Mouse (Mus musculus): ENCODE measurements around the gene Timm8a2. TPM values are rescaled to one million over a fixed set of nuclear protein-coding genes. Genes with fewer than 3 reads are reported as not detected.
A peak's percentile ranks its signal among the peaks of the same experiment; 100 is the strongest.

Gene Timm8a2
- 2.6 and 3.2 TPM in 2 replicates for total RNA-seq (2012; rRNA removed)

DNA sequence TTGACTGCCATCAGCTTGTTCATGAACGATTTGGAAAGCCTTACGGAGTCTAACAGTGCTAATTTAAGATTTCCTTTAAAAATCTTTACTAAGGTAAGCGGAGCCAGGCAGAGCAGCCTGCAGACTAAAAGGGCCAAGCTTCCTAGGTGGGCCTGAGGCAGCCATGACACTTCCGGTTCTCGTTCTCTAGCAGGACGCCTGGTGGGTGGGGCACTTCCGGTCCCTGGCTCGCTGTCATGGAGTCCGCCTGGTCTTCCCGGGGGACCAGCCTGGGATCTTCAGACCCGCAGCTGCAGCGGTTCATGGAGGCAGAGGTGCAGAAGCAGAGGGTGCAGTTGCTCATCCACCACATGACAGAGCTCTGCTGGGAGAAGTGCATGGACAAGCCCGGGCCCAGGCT, at the start of gene Timm8a2:
Timm8a2 (plus strand) TSS at position 224 of the 400 bp plus-strand sequence.
- Histone ChIP-seq H3K9me3 (ENCODE audit: control insufficient read depth, insufficient read depth, low read depth, low read length) (no peaks in the 10 kb centered on the region), H3K4me3 (ENCODE audit: insufficient read depth in 1 of 2, low read depth in 1 of 2, low read length in 2 of 2, poor library complexity in 1 of 2, severe bottlenecking in 1 of 2) (peak within 1 kb of the TSS; percentile 43 to 50), H3K27ac (ENCODE audit: insufficient read depth, low read depth, low read length, poor library complexity, severe bottlenecking) (no peak within 1 kb of the TSS), H3K9ac (ENCODE audit: insufficient read depth, low read depth, low read length, poor library complexity, severe bottlenecking) (no peak within 1 kb of the TSS; the same call in 1 of the 2 replicates), H3K36me3 (ENCODE audit: control insufficient read depth, insufficient read depth, low read length, poor library complexity, severe bottlenecking) (no peaks in the 10 kb centered on the region), H3K4me1 (ENCODE audit: control insufficient read depth in 2 of 2, insufficient read depth in 2 of 2, low read length in 2 of 2, poor library complexity in 1 of 2) (peaks cover 0 to 2% of the 10 kb centered on the region in 2 experiments; a peak in 1 of 4 replicates)
- no peak for DNase-seq (ENCODE audit: low read depth, low spot score)
- in situ Hi-C loops (cut with MboI; ENCODE audit: low sequenced_read_pairs in 2 of 2, unreplicated experiment in 2 of 2), result no loop called here
- no peak for TF ChIP-seq MAFK (IDR thresholded peaks at IDR 0.05; ENCODE audit: insufficient read depth, low read depth, low read length)
- TF ChIP-seq ZC3H11A (IDR thresholded peaks at IDR 0.05; ENCODE audit: borderline replicate concordance, low read depth, low read length), result no peak
- TF ChIP-seq CHD2 (IDR thresholded peaks at IDR 0.05; ENCODE audit: low read depth, low read length), result no peak
- TF ChIP-seq HCFC1 (IDR thresholded peaks at IDR 0.05; ENCODE audit: borderline replicate concordance, insufficient read depth, low read length), result no peak
- TF ChIP-seq ZNF384 (IDR thresholded peaks at IDR 0.05; ENCODE audit: low read depth, low read length), result no peak

DNA sequence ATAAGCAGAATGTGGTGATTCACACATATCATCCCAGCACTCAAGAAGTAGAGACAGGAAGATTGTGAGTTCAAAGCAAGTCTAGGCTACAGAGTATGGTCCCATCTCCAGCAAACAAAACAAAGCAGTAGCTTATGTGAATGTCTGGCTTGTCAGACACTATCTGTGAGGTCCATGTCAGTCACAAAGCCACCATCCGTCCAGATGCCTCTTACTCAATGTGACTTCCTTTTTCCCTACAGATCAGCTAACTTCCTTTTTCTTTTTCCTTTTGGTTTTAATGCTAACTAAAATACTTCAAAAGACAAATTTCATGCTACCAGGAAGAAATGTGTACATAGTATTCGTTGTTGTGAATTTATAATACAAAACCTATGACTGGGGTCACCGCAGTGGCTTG, 49.0 kb upstream of the Timm8a2 start:
- no peak for DNase-seq (ENCODE audit: low read depth, low spot score)
- H3K9me3 ChIP-seq (ENCODE audit: control insufficient read depth, insufficient read depth, low read depth, low read length), result no peaks in the 10 kb centered on the region
- H3K9ac ChIP-seq (ENCODE audit: insufficient read depth, low read depth, low read length, poor library complexity, severe bottlenecking), result no peak overlapping the region
- no peak overlapping the region for H3K27ac ChIP-seq (ENCODE audit: insufficient read depth, low read depth, low read length, poor library complexity, severe bottlenecking)
- TF ChIP-seq CHD2 (IDR thresholded peaks at IDR 0.05; ENCODE audit: low read depth, low read length), result no peak
- no peak for TF ChIP-seq ZC3H11A (IDR thresholded peaks at IDR 0.05; ENCODE audit: borderline replicate concordance, low read depth, low read length)
- TF ChIP-seq MAFK (IDR thresholded peaks at IDR 0.05; ENCODE audit: insufficient read depth, low read depth, low read length), result no peak
- TF ChIP-seq HCFC1 (IDR thresholded peaks at IDR 0.05; ENCODE audit: borderline replicate concordance, insufficient read depth, low read length), result no peak
- no peak for TF ChIP-seq ZNF384 (IDR thresholded peaks at IDR 0.05; ENCODE audit: low read depth, low read length)
- H3K4me3 ChIP-seq (ENCODE audit: insufficient read depth in 1 of 2, low read depth in 1 of 2, low read length in 2 of 2, poor library complexity in 1 of 2, severe bottlenecking in 1 of 2), result no peak overlapping the region
- H3K36me3 ChIP-seq (ENCODE audit: control insufficient read depth, insufficient read depth, low read length, poor library complexity, severe bottlenecking), result no peaks in the 10 kb centered on the region
- in situ Hi-C loops (cut with MboI; ENCODE audit: low sequenced_read_pairs in 2 of 2, unreplicated experiment in 2 of 2), result no loop called here
- H3K4me1 ChIP-seq (ENCODE audit: control insufficient read depth in 2 of 2, insufficient read depth in 2 of 2, low read length in 2 of 2, poor library complexity in 1 of 2), result no peaks in the 10 kb centered on the region

DNA sequence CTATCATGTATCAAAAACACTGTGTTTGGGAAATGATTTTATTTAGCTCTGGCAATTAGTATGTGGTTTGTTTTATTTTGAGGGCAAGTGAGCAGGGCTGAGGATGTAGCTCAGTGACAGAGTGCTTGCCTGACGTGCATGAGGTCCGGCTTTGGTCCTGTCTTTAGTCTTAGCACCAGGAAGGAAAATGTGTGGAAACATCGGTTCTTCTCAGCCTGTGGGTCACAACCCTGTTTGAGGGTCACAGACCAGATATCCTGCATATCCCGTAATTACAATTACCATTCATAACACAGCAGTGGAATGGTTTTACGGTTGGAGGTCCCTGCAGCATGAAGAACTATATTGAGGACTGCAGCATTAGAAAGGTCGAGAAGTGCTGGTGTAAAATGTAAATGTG, 48.4 kb upstream of the Timm8a2 start:
- no peak for DNase-seq (ENCODE audit: low read depth, low spot score)
- Histone ChIP-seq H3K4me1 (ENCODE audit: control insufficient read depth in 2 of 2, insufficient read depth in 2 of 2, low read length in 2 of 2, poor library complexity in 1 of 2) (no peaks in the 10 kb centered on the region), H3K36me3 (ENCODE audit: control insufficient read depth, insufficient read depth, low read length, poor library complexity, severe bottlenecking) (no peaks in the 10 kb centered on the region), H3K4me3 (ENCODE audit: insufficient read depth in 1 of 2, low read depth in 1 of 2, low read length in 2 of 2, poor library complexity in 1 of 2, severe bottlenecking in 1 of 2) (no peak overlapping the region), H3K27ac (ENCODE audit: insufficient read depth, low read depth, low read length, poor library complexity, severe bottlenecking) (no peak overlapping the region), H3K9me3 (ENCODE audit: control insufficient read depth, insufficient read depth, low read depth, low read length) (no peaks in the 10 kb centered on the region), H3K9ac (ENCODE audit: insufficient read depth, low read depth, low read length, poor library complexity, severe bottlenecking) (no peak overlapping the region)
- TF ChIP-seq CHD2 (IDR thresholded peaks at IDR 0.05; ENCODE audit: low read depth, low read length) (no peak), ZNF384 (IDR thresholded peaks at IDR 0.05; ENCODE audit: low read depth, low read length) (no peak)
- in situ Hi-C loops (cut with MboI; ENCODE audit: low sequenced_read_pairs in 2 of 2, unreplicated experiment in 2 of 2), result no loop called here

DNA sequence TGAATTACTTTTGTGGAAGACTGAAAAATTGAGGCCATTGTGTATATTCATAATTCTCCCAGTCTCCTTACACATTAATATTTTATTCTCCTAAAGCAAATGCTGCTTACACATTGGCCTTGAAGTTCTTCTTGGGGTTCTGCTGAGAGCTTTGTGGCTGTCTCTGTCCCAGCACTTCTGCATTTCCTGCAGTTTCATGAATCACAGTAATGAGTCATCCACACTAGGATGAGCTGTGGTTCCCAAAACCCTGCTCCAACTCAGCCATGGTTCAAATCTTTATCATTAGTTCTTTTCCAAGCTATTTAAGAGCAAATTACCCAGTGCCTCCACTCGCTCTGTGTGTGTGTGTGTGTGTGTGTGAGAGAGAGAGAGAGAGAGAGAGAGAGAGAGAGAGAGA, 47.2 kb upstream of the Timm8a2 start:
- no peak overlapping the region for H3K27ac ChIP-seq (ENCODE audit: insufficient read depth, low read depth, low read length, poor library complexity, severe bottlenecking)
- no peak for DNase-seq (ENCODE audit: low read depth, low spot score)
- H3K9me3 ChIP-seq (ENCODE audit: control insufficient read depth, insufficient read depth, low read depth, low read length), result no peaks in the 10 kb centered on the region
- no peak overlapping the region for H3K4me3 ChIP-seq (ENCODE audit: insufficient read depth in 1 of 2, low read depth in 1 of 2, low read length in 2 of 2, poor library complexity in 1 of 2, severe bottlenecking in 1 of 2)
- no peaks in the 10 kb centered on the region for H3K4me1 ChIP-seq (ENCODE audit: control insufficient read depth in 2 of 2, insufficient read depth in 2 of 2, low read length in 2 of 2, poor library complexity in 1 of 2)
- no peaks in the 10 kb centered on the region for H3K36me3 ChIP-seq (ENCODE audit: control insufficient read depth, insufficient read depth, low read length, poor library complexity, severe bottlenecking)
- TF ChIP-seq ZNF384 (IDR thresholded peaks at IDR 0.05; ENCODE audit: low read depth, low read length), result no peak
- TF ChIP-seq CHD2 (IDR thresholded peaks at IDR 0.05; ENCODE audit: low read depth, low read length), result no peak
- no peak for TF ChIP-seq HCFC1 (IDR thresholded peaks at IDR 0.05; ENCODE audit: borderline replicate concordance, insufficient read depth, low read length)
- no peak for TF ChIP-seq ZC3H11A (IDR thresholded peaks at IDR 0.05; ENCODE audit: borderline replicate concordance, low read depth, low read length)
- no peak for TF ChIP-seq MAFK (IDR thresholded peaks at IDR 0.05; ENCODE audit: insufficient read depth, low read depth, low read length)
- H3K9ac ChIP-seq (ENCODE audit: insufficient read depth, low read depth, low read length, poor library complexity, severe bottlenecking), result no peak overlapping the region
- in situ Hi-C loops (cut with MboI; ENCODE audit: low sequenced_read_pairs in 2 of 2, unreplicated experiment in 2 of 2), result no loop called here

- Histone ChIP-seq H3K4me1 (ENCODE audit: control insufficient read depth in 2 of 2, insufficient read depth in 2 of 2, low read length in 2 of 2, poor library complexity in 1 of 2) (no peaks in the 10 kb centered on the region), H3K4me3 (ENCODE audit: insufficient read depth in 1 of 2, low read depth in 1 of 2, low read length in 2 of 2, poor library complexity in 1 of 2, severe bottlenecking in 1 of 2) (no peak overlapping the region), H3K36me3 (ENCODE audit: control insufficient read depth, insufficient read depth, low read length, poor library complexity, severe bottlenecking) (no peaks in the 10 kb centered on the region), H3K9ac (ENCODE audit: insufficient read depth, low read depth, low read length, poor library complexity, severe bottlenecking) (no peak overlapping the region), H3K27ac (ENCODE audit: insufficient read depth, low read depth, low read length, poor library complexity, severe bottlenecking) (no peak overlapping the region), H3K9me3 (ENCODE audit: control insufficient read depth, insufficient read depth, low read depth, low read length) (no peaks in the 10 kb centered on the region)
- no peak for TF ChIP-seq HCFC1 (IDR thresholded peaks at IDR 0.05; ENCODE audit: borderline replicate concordance, insufficient read depth, low read length)
- TF ChIP-seq ZNF384 (IDR thresholded peaks at IDR 0.05; ENCODE audit: low read depth, low read length), result no peak
- TF ChIP-seq ZC3H11A (IDR thresholded peaks at IDR 0.05; ENCODE audit: borderline replicate concordance, low read depth, low read length), result no peak
- TF ChIP-seq CHD2 (IDR thresholded peaks at IDR 0.05; ENCODE audit: low read depth, low read length), result no peak
- DNase-seq (ENCODE audit: low read depth, low spot score), result no peak
- in situ Hi-C loops (cut with MboI; ENCODE audit: low sequenced_read_pairs in 2 of 2, unreplicated experiment in 2 of 2), result no loop called here
These were observed 46.8 kb upstream of the Timm8a2 start for GRCm38 (mm10) chr14:121987691-121988090.
